Mouse (Mus musculus): ENCODE results near the gene Vmn1r172.
"Not testable (repeated sequence)": the region's sequence is repeated elsewhere in the genome, so short reads cannot be mapped to it uniquely, and the experiment has no call there.

The Vmn1r172 gene

DNA sequence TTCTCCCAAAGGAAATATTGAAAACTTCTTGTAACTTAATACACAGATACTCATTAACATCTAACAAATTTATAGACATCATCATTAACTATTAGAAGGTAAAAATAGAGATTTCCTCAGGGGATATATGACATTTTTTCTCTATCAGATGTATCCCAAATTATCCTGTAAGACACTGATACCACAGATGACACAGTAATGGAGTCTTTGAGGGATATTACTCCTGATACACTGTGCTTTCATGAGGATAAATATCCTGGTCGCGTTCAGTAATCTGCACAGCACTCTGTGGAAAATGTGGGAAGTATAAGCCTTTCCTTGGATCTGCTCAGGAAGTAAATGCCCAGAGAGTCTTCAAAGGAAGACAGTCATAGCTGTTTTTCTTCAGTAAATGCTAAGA, at the start of gene Vmn1r172:
Gene Vmn1r172 (plus strand): TSS at position 301 of the 400 bp plus-strand sequence.
- no peak for DNase-seq (ENCODE audit: low read depth)

GRCm38 (mm10) chr7:23630422-23630821, 27.7 kb upstream of the Vmn1r172 start, which contains the start of gene Vmn1r171:
Vmn1r171 (plus strand) TSS chr7:23630722.
- DNase-seq (ENCODE audit: low read depth), result no peak

DNA sequence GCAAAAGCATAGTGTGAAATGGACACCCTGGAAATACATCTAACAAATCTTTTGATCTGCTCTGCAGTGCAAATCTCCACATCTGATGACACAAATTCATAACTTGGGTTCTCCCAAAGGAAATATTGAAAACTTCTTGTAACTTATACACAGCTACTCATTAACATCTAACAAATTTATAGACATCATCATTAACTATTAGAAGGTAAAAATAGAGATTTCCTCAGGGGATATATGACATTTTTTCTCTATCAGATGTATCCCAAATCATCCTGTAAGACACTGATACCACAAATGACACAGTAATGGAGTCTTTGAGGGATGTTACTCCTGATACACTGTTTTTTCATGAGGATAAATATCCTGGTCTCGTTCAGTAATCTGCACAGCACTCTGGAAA, 42.3 kb downstream of the Vmn1r172 start, which contains the start of gene Vmn1r173:
Gene Vmn1r173 (plus strand): TSS at position 301 of the 400 bp plus-strand sequence.
- not testable (repeated sequence) for DNase-seq (ENCODE audit: low read depth)

Measured in NIH3T3 (cell line).